Mouse (Mus musculus): Measurements from ENCODE around the gene P2rx5.

GRCm38 (mm10) chr11:73160811-73161200 lies 585 bp downstream of the P2rx5 start:
- TF ChIP-seq POLR2A (IDR thresholded peaks at IDR 0.05; ENCODE audit: borderline replicate concordance, extremely low read depth, low read depth, low read length) (no peak), CTCF (IDR thresholded peaks at IDR 0.05; ENCODE audit: insufficient read depth, low read length) (no peak)

Data from lung, adult 2 months (tissue).